Mouse (Mus musculus) adrenal gland, adult 2 months (tissue): ENCODE measurements at regions not wholly inside any gene's neighbourhood (a gene's known extent, or its start where the extent isn't known, plus 50 kb on each side); places are given as distances from the start of the nearest gene placed in this dataset.
A peak's percentile ranks its signal among the peaks of the same experiment; 100 is the strongest.

ENCODE experiments used
- DNase-seq: peaks from one replicate; pipeline ENCODE4 v3.0.0; 2021

DNA sequence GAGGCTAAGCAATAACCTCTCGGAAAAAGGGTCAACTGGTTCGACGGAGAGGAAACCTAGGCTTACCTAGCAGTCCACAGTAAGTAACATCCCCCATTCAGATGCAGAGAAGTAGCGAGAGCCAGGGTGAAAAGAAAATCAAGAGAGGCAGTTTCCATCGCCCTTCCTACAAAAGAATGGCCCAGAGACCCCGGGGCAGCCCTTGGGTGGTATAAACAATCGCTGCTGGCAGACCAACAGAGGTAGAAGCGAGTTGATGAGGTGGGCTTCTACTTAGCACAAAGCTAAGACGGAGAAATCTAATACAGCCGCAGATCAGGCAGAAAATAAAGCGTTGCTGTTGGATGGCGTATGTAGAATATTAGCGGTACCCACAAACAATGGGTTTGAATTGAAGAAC is 57.8 kb upstream of the Arl15 start:
- DNase-seq = no peak

- no peak for DNase-seq
These were observed 58.6 kb upstream of the Arl15 start for GRCm38 (mm10) chr13:113735611-113736285.

GRCm38 (mm10) chr13:113734134-113734794 is 60.0 kb upstream of the Arl15 start:
- DNase-seq = peak; percentile 11

- no peak for DNase-seq
These were observed 60.6 kb upstream of the Arl15 start for GRCm38 (mm10) chr13:113733734-113734133.

DNA sequence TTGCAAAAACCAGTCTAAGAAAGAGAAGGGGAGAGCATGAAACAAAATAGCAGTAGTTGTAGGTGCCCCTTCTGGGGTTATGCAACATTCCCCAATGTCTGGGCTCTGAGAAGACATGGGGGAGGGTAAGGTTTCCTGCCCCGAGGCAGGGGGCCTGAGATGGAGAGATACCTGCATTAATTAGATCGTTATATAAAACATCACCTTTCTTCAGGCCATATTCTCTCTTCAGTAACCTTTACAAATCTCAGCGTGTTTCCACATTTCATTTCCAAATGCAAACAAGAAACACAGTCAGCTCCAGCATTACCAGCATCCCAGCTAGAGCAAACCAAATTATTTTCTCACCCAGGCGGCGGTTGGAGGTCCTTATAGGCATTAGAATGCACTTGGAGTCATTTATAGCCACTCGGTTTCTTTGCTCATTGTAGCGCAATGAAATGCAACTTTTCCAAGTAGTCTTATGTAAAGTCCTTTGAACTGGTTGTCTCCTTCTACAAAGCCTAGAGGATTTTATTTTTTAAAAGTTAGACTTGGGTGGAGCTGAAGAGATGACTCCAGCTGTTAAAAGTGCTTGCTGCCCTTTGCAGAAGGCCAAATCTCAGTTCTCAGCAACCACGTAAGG is 63.4 kb upstream of the Arl15 start:
- DNase-seq = no peak

DNA sequence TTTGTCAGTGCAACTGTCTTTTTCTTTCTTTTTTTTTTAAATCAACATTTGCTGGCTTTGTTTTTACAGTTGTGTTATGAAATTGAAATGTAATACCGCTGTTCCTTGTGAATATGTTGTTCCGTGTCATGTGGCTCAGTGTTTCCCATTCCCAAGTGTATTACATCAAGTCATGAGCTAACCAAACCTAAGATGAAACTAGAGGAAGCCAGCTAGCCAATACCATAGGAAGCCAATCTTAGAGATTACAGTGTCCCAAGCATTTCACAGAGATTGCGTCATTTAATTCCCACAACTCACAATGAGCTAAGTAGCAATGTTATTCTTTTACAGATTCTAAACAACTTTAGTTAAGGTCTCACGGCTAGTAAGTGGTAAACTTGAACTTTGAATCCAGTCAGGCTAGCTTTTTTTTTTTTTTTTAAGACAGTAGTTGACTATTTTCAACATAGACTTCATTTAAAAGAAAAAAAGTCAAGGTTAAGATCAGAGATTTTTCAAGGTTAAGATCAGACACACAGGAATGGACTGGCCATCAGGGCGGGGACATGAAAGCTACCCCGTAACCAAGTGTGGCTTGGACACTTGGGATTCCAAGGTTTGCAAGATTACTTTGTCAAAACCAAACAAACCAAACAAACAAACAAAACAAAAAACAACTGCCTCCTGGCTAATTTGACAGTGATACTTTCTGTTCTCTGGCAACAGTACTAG is 64.1 kb upstream of the Arl15 start:
- peak; percentile 15 for DNase-seq

- no peak for DNase-seq
These were observed 64.7 kb upstream of the Arl15 start for GRCm38 (mm10) chr13:113729574-113729973.

DNA sequence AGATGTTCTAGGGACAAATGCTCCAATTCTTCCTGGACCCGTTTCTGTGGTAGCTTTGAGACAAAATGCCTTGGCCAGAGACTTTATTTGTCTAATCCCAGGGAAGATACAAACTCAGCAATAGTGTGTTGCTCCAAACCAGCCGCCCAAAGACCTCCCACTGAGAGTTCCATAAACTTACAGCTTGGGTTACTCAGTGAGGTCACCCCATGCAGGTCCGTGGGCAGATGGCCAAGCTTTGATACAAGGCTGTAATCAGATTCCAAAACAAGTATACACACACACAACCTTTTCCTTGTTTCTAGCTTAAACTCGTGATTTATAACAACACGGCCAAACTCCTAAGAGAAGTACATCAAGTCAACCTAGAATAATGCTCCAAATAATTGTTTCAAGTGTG is 64.6 kb upstream of the Hspb3 start:
- peak; percentile 15 for DNase-seq

DNA sequence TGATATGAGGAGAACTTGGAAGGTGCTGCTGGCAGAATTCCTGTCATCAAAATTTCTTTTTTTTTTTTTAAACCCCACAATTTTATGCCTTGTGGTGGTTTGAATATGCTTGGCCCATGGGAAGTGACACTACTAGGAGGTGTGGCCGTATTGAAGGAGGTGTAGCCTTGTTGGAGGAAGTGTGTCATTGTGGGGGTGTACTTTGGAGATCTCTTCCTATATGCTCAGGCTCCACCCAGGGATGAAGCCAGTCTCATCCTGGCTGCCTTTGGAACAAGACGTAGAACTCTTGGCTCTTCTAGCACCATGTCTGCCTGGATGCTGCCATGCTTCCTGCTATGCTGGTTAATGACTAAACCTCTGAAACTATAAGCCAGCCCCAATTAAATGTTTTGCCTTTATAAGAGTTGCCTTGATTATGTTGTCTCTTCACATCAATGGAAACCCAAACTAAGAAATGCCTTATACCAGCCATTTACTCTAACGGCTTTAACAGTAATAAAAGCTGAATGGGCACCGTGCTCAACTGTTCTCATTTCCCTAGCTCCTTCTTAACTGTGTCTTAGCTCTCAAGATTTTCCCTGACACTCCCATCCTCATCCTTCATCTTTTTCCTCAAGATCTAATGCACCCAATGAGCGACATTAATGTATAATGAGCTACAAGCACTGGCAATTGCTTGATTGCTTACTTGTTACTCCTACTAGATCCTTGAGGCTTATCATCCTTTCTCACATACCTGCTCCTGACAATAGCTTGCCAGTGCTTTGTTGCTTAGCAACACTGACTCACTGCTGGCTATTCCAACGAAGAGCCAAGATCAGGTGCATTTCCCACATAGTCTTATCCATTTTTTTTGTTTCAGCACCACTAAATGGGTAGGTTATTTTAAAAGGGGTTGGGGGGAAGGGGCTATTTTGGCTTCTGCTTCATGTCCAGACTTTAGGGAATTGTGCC is 61.7 kb upstream of the Hspb3 start:
- no peak for DNase-seq

- no peak for DNase-seq
These were observed 51.8 kb upstream of the Hspb3 start for GRCm38 (mm10) chr13:113715231-113715630.

- no peak for DNase-seq
These were observed 50.4 kb upstream of the Hspb3 start for GRCm38 (mm10) chr13:113713844-113714243.
